10 mouse cellular contexts compared by ENCODE assay signal in the genomic region with DNA sequence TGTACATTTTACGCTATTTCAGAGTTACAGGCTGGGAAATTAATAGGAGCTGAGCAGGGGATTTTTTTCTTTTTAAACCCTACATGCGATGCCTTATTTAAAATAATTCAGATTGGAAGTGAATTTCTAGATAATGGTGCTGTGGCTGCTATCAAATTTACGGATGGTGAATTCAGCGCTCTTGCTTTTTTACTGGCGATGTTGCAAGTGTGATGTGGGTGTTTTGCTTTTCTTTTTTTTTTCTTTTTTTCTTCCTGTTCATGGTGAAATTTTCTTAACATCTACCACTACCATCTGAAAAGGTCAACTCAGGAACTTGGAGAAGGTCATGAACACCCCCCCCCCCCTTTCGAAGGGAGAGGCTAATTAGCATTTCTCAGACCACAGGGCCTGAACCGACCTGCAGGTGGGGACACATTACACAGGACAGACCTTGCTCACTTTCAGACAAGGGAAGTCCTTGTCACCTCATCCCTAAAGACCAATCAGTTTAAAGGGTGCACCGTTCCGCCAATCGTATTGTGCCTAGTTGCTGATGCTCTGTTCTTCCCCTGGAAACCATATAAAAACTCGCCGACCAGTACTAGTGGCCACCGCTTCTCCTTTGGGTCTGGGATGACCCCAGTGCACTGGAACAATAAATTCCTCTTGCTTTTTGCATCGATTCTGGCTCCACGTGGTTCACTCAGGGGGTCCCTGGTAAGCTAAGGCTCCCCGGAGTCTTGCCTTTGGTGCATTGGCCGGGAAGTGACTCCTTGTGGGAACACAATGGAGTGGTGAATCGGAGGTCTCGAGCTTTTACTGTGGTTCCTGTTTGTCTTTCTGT.
A peak's percentile ranks its signal among the peaks of the same experiment; 100 is the strongest.
DNase-seq lines count a peak whose midpoint lies in the region; ATAC-seq and TF ChIP-seq lines count a peak whose summit lies in the region.
"Had no signal": no experiment of that assay in that cellular context is flagged by ENCODE, and none has a peak within 500 bp of the region (broad histone marks: within the 10 kb centered on the region; RNA-seq: fewer than 3 reads in every experiment).

No protein-coding gene starts in this region.

- TF ChIP-seq CTCF in midbrain, postnatal 0 days (IDR thresholded peaks at IDR 0.05): peak; percentile 11; the same call in 1 of the 2 replicates

- 0 out of 2 replicates have a peak, but pooled peaks cover 2% of the 10 kb centered on the region for H3K9me3 ChIP-seq in heart, embryonic 16.5 days (replicated peaks; ENCODE audit: control insufficient read depth, low read length)
- H3K9me3 ChIP-seq in forebrain, embryonic 16.5 days (ENCODE audit: control insufficient read depth, low read length): no peaks in the 10 kb centered on the region
- no peaks in the 10 kb centered on the region for H3K9me3 ChIP-seq in midbrain, postnatal 0 days (ENCODE audit: low read length)

- WGBS in heart, embryonic 16.5 days: 55% methylated on average over 19 of the region's 19 CpGs
- 35% methylated on average over 19 of the region's 19 CpGs for WGBS in forebrain, embryonic 16.5 days
- WGBS in midbrain, postnatal 0 days: 36% methylated on average over 19 of the region's 19 CpGs

- no peak overlapping the region for H3K9ac ChIP-seq in heart, embryonic 16.5 days (ENCODE audit: low read length)
- no peak overlapping the region for H3K9ac ChIP-seq in forebrain, embryonic 16.5 days (replicated peaks; ENCODE audit: low read depth, low read length)
- no peak overlapping the region for H3K9ac ChIP-seq in midbrain, postnatal 0 days (replicated peaks; ENCODE audit: low read length, poor library complexity, severe bottlenecking)

- H3K27ac ChIP-seq in heart, embryonic 16.5 days (ENCODE audit: low read length): no peak overlapping the region
- H3K27ac ChIP-seq in forebrain, embryonic 16.5 days (ENCODE audit: low read length): no peak overlapping the region
- no peak overlapping the region for H3K27ac ChIP-seq in midbrain, postnatal 0 days (ENCODE audit: low read depth, low read length)

- no peaks in the 10 kb centered on the region for H3K27me3 ChIP-seq in heart, embryonic 16.5 days (ENCODE audit: control insufficient read depth, insufficient read depth, low read length)
- H3K27me3 ChIP-seq in forebrain, embryonic 16.5 days (replicated peaks; ENCODE audit: control insufficient read depth, insufficient read depth, low read length): no peaks in the 10 kb centered on the region
- no peaks in the 10 kb centered on the region for H3K27me3 ChIP-seq in midbrain, postnatal 0 days (ENCODE audit: insufficient read depth, low read length)

- no peak for DNase-seq in heart, postnatal 36 days
- peak; percentile 39 for DNase-seq in brain, adult 2 months (ENCODE audit: low read depth, low spot score)
- peak; percentile 5 for DNase-seq in midbrain, postnatal 0 days (ENCODE audit: low spot score)
- no peak for DNase-seq in left cerebral cortex, postnatal 4 days
- DNase-seq in spleen, postnatal 14 days (ENCODE audit: low spot score in 2 of 2): no peak
- DNase-seq: layer of hippocampus, postnatal 36 days; lung, postnatal 14 days; spleen, adult 18-20 months had no signal

- H3K4me3 ChIP-seq in heart, embryonic 16.5 days (ENCODE audit: low read length): no peak overlapping the region
- H3K4me3 ChIP-seq in forebrain, embryonic 16.5 days (replicated peaks; ENCODE audit: low read length): no peak overlapping the region; the same call in 1 of the 2 replicates
- H3K4me3 ChIP-seq in midbrain, postnatal 0 days (ENCODE audit: low read depth, low read length): peak overlapping the region; percentile 12; the same call in 1 of the 2 replicates

- intact Hi-C loops in heart, postnatal 36 days (cut with DNase I): no loop called here
- intact Hi-C loops in left cerebral cortex, postnatal 4 days (cut with DNase I): no loop called here

- peak overlapping the region; percentile 33; the same call in 1 of the 2 replicates for H3K4me2 ChIP-seq in heart, embryonic 16.5 days (ENCODE audit: low read depth, low read length)
- peak overlapping the region; percentile 40 for H3K4me2 ChIP-seq in forebrain, embryonic 16.5 days (ENCODE audit: low read length)
- H3K4me2 ChIP-seq in midbrain, postnatal 0 days (ENCODE audit: low read depth, low read length, poor library complexity, severe bottlenecking): peak overlapping the region; percentile 46

- ATAC-seq in heart, embryonic 16.5 days (replicated peaks; ENCODE audit: extremely low read depth, insufficient read depth, low FRiP score): no peak
- ATAC-seq in forebrain, embryonic 16.5 days: no peak
- no peak for ATAC-seq in midbrain, postnatal 0 days (ENCODE audit: low FRiP score)

- H3K4me1 ChIP-seq in heart, embryonic 16.5 days (ENCODE audit: control insufficient read depth, insufficient read depth, low read length): no peaks in the 10 kb centered on the region
- peaks cover 6% of the 10 kb centered on the region; the same call in 1 of the 2 replicates for H3K4me1 ChIP-seq in forebrain, embryonic 16.5 days (replicated peaks; ENCODE audit: control insufficient read depth, insufficient read depth, low read length)
- H3K4me1 ChIP-seq in midbrain, postnatal 0 days (ENCODE audit: insufficient read depth, low read length): peaks cover 8% of the 10 kb centered on the region; the same call in 1 of the 2 replicates

- H3K36me3 ChIP-seq in heart, embryonic 16.5 days (ENCODE audit: control insufficient read depth, insufficient read depth): no peaks in the 10 kb centered on the region
- no peaks in the 10 kb centered on the region for H3K36me3 ChIP-seq in forebrain, embryonic 16.5 days (ENCODE audit: control insufficient read depth, insufficient read depth)
- H3K36me3 ChIP-seq in midbrain, postnatal 0 days (ENCODE audit: insufficient read depth, low read length): no peaks in the 10 kb centered on the region

Comparison
In these comparisons a context has a peak if more than half of its experiments do, and no peak if none do; other contexts are left out.
1. DNase-seq: peak in brain, adult 2 months (single experiment) and midbrain, postnatal 0 days (single experiment); none in heart, postnatal 36 days (0 of 2), left cerebral cortex, postnatal 4 days (single experiment) and spleen, postnatal 14 days (0 of 2).
2. Peak in every context shown above with its lines, with median percentiles within 50 percentile points of each other: H3K4me2 ChIP-seq.